Mouse (Mus musculus): ENCODE results near the gene Clps. TPM values are rescaled to one million over a fixed set of nuclear protein-coding genes. Genes with fewer than 3 reads are reported as not detected.

Clps gene
- polyA plus RNA-seq, 1 experiment from 2014 or later = 323 TPM

- no peak overlapping the region for H3K27ac ChIP-seq (ENCODE audit: low read depth)
- no peaks in the 10 kb centered on the region for H3K27me3 ChIP-seq (replicated peaks; ENCODE audit: control insufficient read depth, insufficient read depth, low read length)
- peaks cover 40% of the 10 kb centered on the region for H3K36me3 ChIP-seq (ENCODE audit: control insufficient read depth, insufficient read depth, low read length)
- no peaks in the 10 kb centered on the region for H3K9me3 ChIP-seq (ENCODE audit: control insufficient read depth, low read length)
- 80% methylated on average over 3 of the region's 3 CpGs for WGBS
- H3K4me2 ChIP-seq (ENCODE audit: low read length) = no peak overlapping the region
- ATAC-seq (replicated peaks; ENCODE audit: low FRiP score, low TSS enrichment, low read depth) (no peak), DNase-seq (ENCODE audit: low spot score) (no peak)
- H3K4me1 ChIP-seq (replicated peaks; ENCODE audit: control insufficient read depth, insufficient read depth, low read length) = no peaks in the 10 kb centered on the region
- H3K9ac ChIP-seq (ENCODE audit: low read length) = no peak overlapping the region
- no peak overlapping the region for H3K4me3 ChIP-seq (ENCODE audit: low read depth, low read length)
These were observed 25.9 kb upstream of the Clps start for GRCm38 (mm10) chr17:28586509-28586908.

DNA sequence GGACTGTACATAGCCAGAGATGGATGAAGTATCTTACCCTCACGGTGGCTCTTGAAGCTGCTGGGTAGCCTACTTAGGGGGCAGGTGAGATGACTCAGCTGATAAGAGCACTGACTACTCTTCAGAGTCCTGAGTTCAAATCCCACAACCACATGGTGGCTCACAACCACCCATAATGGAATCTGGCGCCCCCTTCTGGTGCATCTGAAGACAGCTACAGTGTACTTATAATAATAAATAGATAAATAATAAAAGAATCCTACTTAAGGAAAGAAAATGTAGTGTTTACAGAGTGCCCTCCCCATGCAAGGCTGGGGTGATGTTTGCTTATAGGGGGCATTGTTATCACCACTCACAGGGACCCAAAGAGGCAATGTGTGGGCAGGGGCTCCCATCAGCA lies 20.5 kb upstream of the Clps start:
- H3K4me3 ChIP-seq (ENCODE audit: low read depth, low read length) = no peak overlapping the region
- no peaks in the 10 kb centered on the region for H3K36me3 ChIP-seq (ENCODE audit: control insufficient read depth, insufficient read depth, low read length)
- H3K4me1 ChIP-seq (replicated peaks; ENCODE audit: control insufficient read depth, insufficient read depth, low read length) = no peaks in the 10 kb centered on the region
- ATAC-seq (replicated peaks; ENCODE audit: low FRiP score, low TSS enrichment, low read depth) (no peak), DNase-seq (ENCODE audit: low spot score) (no peak)
- no peak overlapping the region for H3K27ac ChIP-seq (ENCODE audit: low read depth)
- H3K4me2 ChIP-seq (ENCODE audit: low read length) = no peak overlapping the region
- H3K9me3 ChIP-seq (ENCODE audit: control insufficient read depth, low read length) = no peaks in the 10 kb centered on the region
- H3K27me3 ChIP-seq (replicated peaks; ENCODE audit: control insufficient read depth, insufficient read depth, low read length) = no peaks in the 10 kb centered on the region
- WGBS = 57% methylated on average over 2 of the region's 2 CpGs
- H3K9ac ChIP-seq (ENCODE audit: low read length) = no peak overlapping the region

DNA sequence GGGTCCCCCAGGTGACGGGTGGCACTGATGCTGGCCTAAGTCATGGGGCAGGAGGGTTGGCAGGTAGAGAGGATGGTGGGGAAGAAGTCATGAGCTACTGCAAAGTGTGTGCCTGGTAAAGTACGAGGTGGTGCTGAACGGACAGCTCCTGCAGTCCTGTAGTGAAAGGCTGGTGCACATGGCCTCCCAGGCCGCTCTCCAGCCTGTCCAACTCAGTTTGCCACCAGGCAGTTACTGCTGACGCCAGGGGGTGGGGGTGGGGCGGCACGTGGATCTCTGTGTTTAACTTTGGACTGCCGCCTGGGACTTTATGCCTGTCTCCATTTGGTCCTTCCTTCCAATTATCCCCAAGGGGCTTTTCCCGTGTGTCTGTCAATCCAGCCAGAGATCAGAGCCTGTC lies 19.8 kb upstream of the Clps start:
- no peak overlapping the region for H3K4me2 ChIP-seq (ENCODE audit: low read length)
- 0 out of 2 replicates have a peak, but pooled peaks cover 3% of the 10 kb centered on the region for H3K4me1 ChIP-seq (replicated peaks; ENCODE audit: control insufficient read depth, insufficient read depth, low read length)
- H3K27me3 ChIP-seq (replicated peaks; ENCODE audit: control insufficient read depth, insufficient read depth, low read length) = no peaks in the 10 kb centered on the region
- peak; percentile 91 for DNase-seq (ENCODE audit: low spot score)
- WGBS = 4% methylated on average over 9 of the region's 9 CpGs
- no peak overlapping the region for H3K9ac ChIP-seq (ENCODE audit: low read length)
- H3K4me3 ChIP-seq (ENCODE audit: low read depth, low read length) = no peak overlapping the region
- no peak overlapping the region for H3K27ac ChIP-seq (ENCODE audit: low read depth)
- ATAC-seq (replicated peaks; ENCODE audit: low FRiP score, low TSS enrichment, low read depth) = 0 out of 2 replicates have a peak, but pooled peaks have one; percentile 32
- no peaks in the 10 kb centered on the region for H3K9me3 ChIP-seq (ENCODE audit: control insufficient read depth, low read length)
- H3K36me3 ChIP-seq (ENCODE audit: control insufficient read depth, insufficient read depth, low read length) = no peaks in the 10 kb centered on the region

DNA sequence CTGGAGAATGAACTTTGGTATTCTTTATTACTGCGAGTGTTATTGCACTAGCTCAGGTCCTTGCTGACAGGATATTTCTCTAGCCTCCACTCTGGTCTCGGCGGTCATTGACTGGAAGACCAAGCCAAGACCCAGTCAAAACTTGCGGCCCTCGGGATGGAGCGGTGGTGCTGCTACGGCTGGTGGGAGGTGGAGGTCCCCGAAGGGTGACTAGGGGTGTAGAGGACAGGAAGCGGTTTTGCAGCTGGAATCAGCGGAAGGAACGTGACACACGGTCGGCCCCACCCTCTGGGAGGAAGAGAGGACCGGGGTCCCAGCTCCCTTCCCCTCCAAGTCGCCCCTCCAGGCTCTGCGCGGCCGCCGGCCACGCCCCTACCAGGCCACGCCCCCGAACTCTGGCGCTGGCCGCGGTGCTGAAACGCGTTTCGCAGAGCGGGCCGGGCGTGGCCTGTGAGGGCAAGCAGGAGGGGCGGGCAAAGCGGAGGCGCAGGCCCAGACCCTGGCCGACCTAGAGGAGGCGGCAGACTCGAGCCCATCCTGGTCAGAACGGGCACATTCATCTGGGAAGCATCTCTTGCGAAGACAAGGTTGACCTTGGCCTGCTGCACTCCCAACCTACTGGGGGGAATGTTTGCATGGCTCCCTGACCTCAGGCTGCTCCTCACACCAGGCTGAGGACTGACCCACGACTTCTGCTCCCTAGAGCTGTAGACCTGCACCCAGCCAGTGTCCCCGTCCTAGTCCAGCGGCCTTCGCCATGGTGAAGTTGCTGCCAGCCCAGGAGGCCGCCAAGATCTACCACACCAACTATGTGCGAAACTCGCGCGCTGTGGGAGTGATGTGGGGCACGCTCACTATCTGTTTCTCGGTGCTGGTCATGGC lies 14.9 kb upstream of the Clps start, which contains the start of gene Lhfpl5:
Lhfpl5 (plus strand) TSS at position 398 of the 882 bp plus-strand sequence.
- Histone ChIP-seq H3K9ac (ENCODE audit: low read length) (no peak within 1 kb of the TSS), H3K27ac (ENCODE audit: low read depth) (no peak within 1 kb of the TSS), H3K9me3 (ENCODE audit: control insufficient read depth, low read length) (no peaks in the 10 kb centered on the region), H3K4me3 (ENCODE audit: low read depth, low read length) (peak within 1 kb of the TSS; percentile 23), H3K4me1 (replicated peaks; ENCODE audit: control insufficient read depth, insufficient read depth, low read length) (0 out of 2 replicates have a peak, but pooled peaks cover 3% of the 10 kb centered on the region), H3K4me2 (ENCODE audit: low read length) (peak within 1 kb of the TSS; percentile 50), H3K27me3 (replicated peaks; ENCODE audit: control insufficient read depth, insufficient read depth, low read length) (no peaks in the 10 kb centered on the region), H3K36me3 (ENCODE audit: control insufficient read depth, insufficient read depth, low read length) (no peaks in the 10 kb centered on the region)
- DNase-seq (ENCODE audit: low spot score) (peak; percentile 89), ATAC-seq (replicated peaks; ENCODE audit: low FRiP score, low TSS enrichment, low read depth) (peak; percentile 70; the same call in 1 of the 2 replicates)
- 15% methylated on average over 50 of the region's 50 CpGs for WGBS

GRCm38 (mm10) chr17:28572941-28573340 lies 12.4 kb upstream of the Clps start:
- H3K27ac ChIP-seq (ENCODE audit: low read depth) = no peak overlapping the region
- H3K4me2 ChIP-seq (ENCODE audit: low read length) = no peak overlapping the region
- no peaks in the 10 kb centered on the region for H3K9me3 ChIP-seq (ENCODE audit: control insufficient read depth, low read length)
- H3K4me3 ChIP-seq (ENCODE audit: low read depth, low read length) = no peak overlapping the region
- no peak for DNase-seq (ENCODE audit: low spot score)
- no peak for ATAC-seq (replicated peaks; ENCODE audit: low FRiP score, low TSS enrichment, low read depth)
- H3K9ac ChIP-seq (ENCODE audit: low read length) = no peak overlapping the region
- no peaks in the 10 kb centered on the region for H3K27me3 ChIP-seq (replicated peaks; ENCODE audit: control insufficient read depth, insufficient read depth, low read length)
- no peaks in the 10 kb centered on the region for H3K36me3 ChIP-seq (ENCODE audit: control insufficient read depth, insufficient read depth, low read length)
- H3K4me1 ChIP-seq (replicated peaks; ENCODE audit: control insufficient read depth, insufficient read depth, low read length) = 0 out of 2 replicates have a peak, but pooled peaks cover 3% of the 10 kb centered on the region
- WGBS = 83% methylated on average over 6 of the region's 6 CpGs

DNA sequence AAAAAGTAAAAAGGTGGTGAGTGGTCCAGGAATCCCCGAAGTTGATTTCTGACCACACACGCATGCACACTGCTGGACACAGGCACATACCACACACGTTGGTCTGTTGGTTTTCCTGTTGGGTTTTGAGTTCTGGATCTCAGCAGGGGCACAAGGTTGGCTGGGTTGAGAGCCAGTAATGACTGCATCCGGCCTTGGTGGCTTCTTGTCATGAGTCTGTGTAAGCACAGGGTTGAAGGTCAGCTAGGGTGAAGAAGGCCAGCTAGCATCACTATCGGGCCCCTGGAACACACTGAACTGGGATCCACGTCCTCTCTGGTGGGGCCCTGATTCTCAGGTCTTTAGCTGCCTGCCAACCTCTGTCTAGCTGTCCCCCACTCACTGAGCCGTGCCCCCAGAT lies 12.0 kb upstream of the Clps start:
- Histone ChIP-seq H3K27me3 (replicated peaks; ENCODE audit: control insufficient read depth, insufficient read depth, low read length) (no peaks in the 10 kb centered on the region), H3K9ac (ENCODE audit: low read length) (no peak overlapping the region), H3K4me3 (ENCODE audit: low read depth, low read length) (no peak overlapping the region), H3K4me2 (ENCODE audit: low read length) (no peak overlapping the region), H3K4me1 (replicated peaks; ENCODE audit: control insufficient read depth, insufficient read depth, low read length) (0 out of 2 replicates have a peak, but pooled peaks cover 3% of the 10 kb centered on the region), H3K27ac (ENCODE audit: low read depth) (no peak overlapping the region), H3K36me3 (ENCODE audit: control insufficient read depth, insufficient read depth, low read length) (no peaks in the 10 kb centered on the region), H3K9me3 (ENCODE audit: control insufficient read depth, low read length) (no peaks in the 10 kb centered on the region)
- ATAC-seq (replicated peaks; ENCODE audit: low FRiP score, low TSS enrichment, low read depth) (no peak), DNase-seq (ENCODE audit: low spot score) (no peak)
- WGBS = 74% methylated on average over 7 of the region's 7 CpGs

GRCm38 (mm10) chr17:28571868-28572267 lies 11.3 kb upstream of the Clps start:
- DNase-seq (ENCODE audit: low spot score) = no peak
- Histone ChIP-seq H3K27ac (ENCODE audit: low read depth) (no peak overlapping the region), H3K27me3 (replicated peaks; ENCODE audit: control insufficient read depth, insufficient read depth, low read length) (no peaks in the 10 kb centered on the region), H3K4me3 (ENCODE audit: low read depth, low read length) (no peak overlapping the region), H3K36me3 (ENCODE audit: control insufficient read depth, insufficient read depth, low read length) (no peaks in the 10 kb centered on the region), H3K4me2 (ENCODE audit: low read length) (no peak overlapping the region), H3K4me1 (replicated peaks; ENCODE audit: control insufficient read depth, insufficient read depth, low read length) (0 out of 2 replicates have a peak, but pooled peaks cover 3% of the 10 kb centered on the region), H3K9me3 (ENCODE audit: control insufficient read depth, low read length) (no peaks in the 10 kb centered on the region), H3K9ac (ENCODE audit: low read length) (no peak overlapping the region)
- no peak for ATAC-seq (replicated peaks; ENCODE audit: low FRiP score, low TSS enrichment, low read depth)
- WGBS = 83% methylated on average over 3 of the region's 3 CpGs

DNA sequence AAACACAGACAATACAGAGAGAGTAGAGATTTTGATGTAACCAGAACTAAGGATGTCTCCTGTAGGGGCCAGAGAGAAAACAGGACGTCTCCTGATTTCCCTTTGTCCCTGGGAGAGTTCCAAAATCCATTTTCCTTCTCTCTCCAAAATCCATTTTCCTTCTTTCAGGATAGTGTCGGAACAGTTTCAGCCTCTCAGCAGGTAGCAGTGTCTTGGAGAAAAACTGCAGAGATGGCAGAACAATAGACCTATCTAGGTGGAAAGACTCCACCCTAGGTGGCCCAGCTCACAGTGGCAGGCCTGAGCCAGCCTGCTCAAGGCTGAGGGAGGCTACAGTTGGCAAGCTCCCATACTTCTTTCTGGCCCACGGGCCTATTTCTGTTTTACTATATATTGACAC lies 7.0 kb upstream of the Clps start:
- no peak for ATAC-seq (replicated peaks; ENCODE audit: low FRiP score, low TSS enrichment, low read depth)
- no peaks in the 10 kb centered on the region for H3K27me3 ChIP-seq (replicated peaks; ENCODE audit: control insufficient read depth, insufficient read depth, low read length)
- 50% methylated on average over 3 of the region's 3 CpGs for WGBS

DNA sequence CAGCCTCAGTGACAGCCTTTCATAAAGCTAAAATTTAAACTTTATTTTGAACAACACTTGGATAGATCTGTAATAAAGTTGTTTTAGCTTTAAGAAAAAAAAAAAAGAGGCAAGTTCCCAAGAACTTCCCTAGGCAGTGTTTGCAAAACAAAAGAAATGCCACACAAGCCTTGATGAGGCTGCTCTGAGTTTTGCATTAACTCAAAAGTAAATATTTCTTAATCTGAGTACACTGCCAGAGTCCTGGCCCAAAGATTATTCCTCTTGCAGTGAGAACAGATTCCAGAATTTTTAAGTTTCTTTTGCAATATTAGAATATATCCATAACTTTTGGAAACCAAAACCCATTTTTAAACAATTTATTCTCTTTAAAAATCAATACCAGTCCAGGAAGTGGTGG lies 4.6 kb upstream of the Clps start:
- H3K9ac ChIP-seq (ENCODE audit: low read length) = no peak overlapping the region
- H3K27ac ChIP-seq (ENCODE audit: low read depth) = no peak overlapping the region
- no peak overlapping the region for H3K4me2 ChIP-seq (ENCODE audit: low read length)
- ATAC-seq (replicated peaks; ENCODE audit: low FRiP score, low TSS enrichment, low read depth) (no peak), DNase-seq (ENCODE audit: low spot score) (no peak)
- no peak overlapping the region for H3K4me3 ChIP-seq (ENCODE audit: low read depth, low read length)
- no peaks in the 10 kb centered on the region for H3K27me3 ChIP-seq (replicated peaks; ENCODE audit: control insufficient read depth, insufficient read depth, low read length)
- no peaks in the 10 kb centered on the region for H3K36me3 ChIP-seq (ENCODE audit: control insufficient read depth, insufficient read depth, low read length)
- no peaks in the 10 kb centered on the region for H3K4me1 ChIP-seq (replicated peaks; ENCODE audit: control insufficient read depth, insufficient read depth, low read length)
- H3K9me3 ChIP-seq (ENCODE audit: control insufficient read depth, low read length) = no peaks in the 10 kb centered on the region

More for the DNA sequence above, 7.0 kb upstream of the Clps start:
- Histone ChIP-seq H3K9me3 (ENCODE audit: control insufficient read depth, low read length) (no peaks in the 10 kb centered on the region), H3K4me2 (ENCODE audit: low read length) (no peak overlapping the region), H3K36me3 (ENCODE audit: control insufficient read depth, insufficient read depth, low read length) (no peaks in the 10 kb centered on the region), H3K4me1 (replicated peaks; ENCODE audit: control insufficient read depth, insufficient read depth, low read length) (no peaks in the 10 kb centered on the region), H3K4me3 (ENCODE audit: low read depth, low read length) (no peak overlapping the region), H3K27ac (ENCODE audit: low read depth) (no peak overlapping the region), H3K9ac (ENCODE audit: low read length) (no peak overlapping the region)
- DNase-seq (ENCODE audit: low spot score) = no peak

Data from intestine, embryonic 14.5 days (tissue).